In genomic region chr5:66607801-66608200, GRCm38 (mm10) we compare ENCODE assay signal across 25 mouse cellular contexts. TPM values are rescaled to one million over a fixed set of nuclear protein-coding genes. Genes with fewer than 3 reads are reported as not detected.
DNase-seq lines count a peak whose midpoint lies in the region; ATAC-seq and TF ChIP-seq lines count a peak whose summit lies in the region.
"Had no signal": no experiment of that assay in that cellular context is flagged by ENCODE, and none has a peak within 500 bp of the region (broad histone marks: within the 10 kb centered on the region; RNA-seq: fewer than 3 reads in every experiment).

No protein-coding gene starts in this region.

- no peak overlapping the region for H3K4me3 ChIP-seq in forebrain, embryonic 11.5 days (ENCODE audit: low read depth, low read length)
- no peak overlapping the region for H3K4me3 ChIP-seq in forebrain, embryonic 14.5 days (ENCODE audit: low read depth, low read length)
- no peak overlapping the region for H3K4me3 ChIP-seq in heart, postnatal 0 days (ENCODE audit: low read depth, low read length)
- no peak overlapping the region for H3K4me3 ChIP-seq in midbrain, embryonic 10.5 days
- no peak overlapping the region for H3K4me3 ChIP-seq in midbrain, embryonic 15.5 days
- H3K4me3 ChIP-seq: forebrain, embryonic 13.5 days; heart, embryonic 13.5 days; limb, embryonic 15.5 days; liver, embryonic 15.5 days; neural tube, embryonic 15.5 days; stomach, embryonic 15.5 days had no signal

- peak; percentile 32 for DNase-seq in forebrain, embryonic 11.5 days (ENCODE audit: low spot score)
- DNase-seq in forebrain, embryonic 14.5 days (ENCODE audit: low spot score): no peak
- no peak for DNase-seq in heart, postnatal 0 days (ENCODE audit: low spot score)
- DNase-seq in heart, adult 8-10 months (ENCODE audit: low spot score): no peak
- DNase-seq in midbrain, embryonic 10.5 days (ENCODE audit: low spot score): no peak
- no peak for DNase-seq in urinary bladder, adult 18-20 months (ENCODE audit: low spot score in 2 of 2)
- DNase-seq: adrenal gland, adult 8-10 months; cerebellum, adult 18-20 months; cerebellum, postnatal 36 days; embryo, embryonic 11 days; gastrocnemius, postnatal 25 days; kidney, adult 11 months; layer of hippocampus, adult 9-11 months; right cerebral cortex, adult 18-20 months; thymus, postnatal 25 days had no signal

- 90% methylated on average over 10 of the region's 10 CpGs for WGBS in forebrain, embryonic 11.5 days
- 95% methylated on average over 10 of the region's 10 CpGs for WGBS in forebrain, embryonic 14.5 days
- 80% methylated on average over 10 of the region's 10 CpGs for WGBS in heart, postnatal 0 days
- WGBS in midbrain, embryonic 10.5 days: 96% methylated on average over 10 of the region's 10 CpGs
- 93% methylated on average over 10 of the region's 10 CpGs for WGBS in midbrain, embryonic 15.5 days

- no peaks in the 10 kb centered on the region for H3K36me3 ChIP-seq in forebrain, embryonic 11.5 days (ENCODE audit: control insufficient read depth, insufficient read depth, low read length)
- no peaks in the 10 kb centered on the region for H3K36me3 ChIP-seq in forebrain, embryonic 14.5 days (ENCODE audit: control insufficient read depth, insufficient read depth, low read length)
- no peaks in the 10 kb centered on the region for H3K36me3 ChIP-seq in heart, postnatal 0 days (replicated peaks; ENCODE audit: control insufficient read depth, insufficient read depth, low read length)
- H3K36me3 ChIP-seq in midbrain, embryonic 10.5 days: no peaks in the 10 kb centered on the region
- H3K36me3 ChIP-seq in midbrain, embryonic 15.5 days (replicated peaks): no peaks in the 10 kb centered on the region
- H3K36me3 ChIP-seq: heart, embryonic 13.5 days; limb, embryonic 15.5 days; liver, embryonic 15.5 days; neural tube, embryonic 15.5 days; stomach, embryonic 15.5 days had no signal

- no peak overlapping the region for H3K4me2 ChIP-seq in forebrain, embryonic 11.5 days (ENCODE audit: low read depth, low read length, severe bottlenecking)
- no peak overlapping the region for H3K4me2 ChIP-seq in forebrain, embryonic 14.5 days (ENCODE audit: low read length)
- no peak overlapping the region for H3K4me2 ChIP-seq in heart, postnatal 0 days (ENCODE audit: low read depth, low read length)
- H3K4me2 ChIP-seq in midbrain, embryonic 15.5 days: no peak overlapping the region
- H3K4me2 ChIP-seq: forebrain, embryonic 13.5 days; heart, embryonic 13.5 days; limb, embryonic 15.5 days; liver, embryonic 15.5 days; midbrain, embryonic 11.5 days; neural tube, embryonic 15.5 days; stomach, embryonic 15.5 days had no signal

- H3K27me3 ChIP-seq in forebrain, embryonic 11.5 days (ENCODE audit: control insufficient read depth, insufficient read depth, low read length): no peaks in the 10 kb centered on the region
- H3K27me3 ChIP-seq in forebrain, embryonic 14.5 days (replicated peaks; ENCODE audit: control insufficient read depth, insufficient read depth, low read length): no peaks in the 10 kb centered on the region
- H3K27me3 ChIP-seq in heart, postnatal 0 days (ENCODE audit: control insufficient read depth, insufficient read depth, low read length): no peaks in the 10 kb centered on the region
- no peaks in the 10 kb centered on the region for H3K27me3 ChIP-seq in midbrain, embryonic 10.5 days (ENCODE audit: low read depth, poor library complexity, severe bottlenecking)
- no peaks in the 10 kb centered on the region for H3K27me3 ChIP-seq in midbrain, embryonic 15.5 days (replicated peaks)
- H3K27me3 ChIP-seq: forebrain, embryonic 13.5 days; heart, embryonic 13.5 days; limb, embryonic 15.5 days; liver, embryonic 15.5 days; neural tube, embryonic 15.5 days; stomach, embryonic 15.5 days had no signal

- no peaks in the 10 kb centered on the region for H3K9me3 ChIP-seq in forebrain, embryonic 11.5 days (ENCODE audit: control insufficient read depth, low read length)
- H3K9me3 ChIP-seq in forebrain, embryonic 14.5 days (replicated peaks; ENCODE audit: control insufficient read depth, low read length): no peaks in the 10 kb centered on the region
- H3K9me3 ChIP-seq in heart, postnatal 0 days (replicated peaks; ENCODE audit: control insufficient read depth, low read length): no peaks in the 10 kb centered on the region
- no peaks in the 10 kb centered on the region for H3K9me3 ChIP-seq in midbrain, embryonic 10.5 days (replicated peaks)
- H3K9me3 ChIP-seq in midbrain, embryonic 15.5 days: no peaks in the 10 kb centered on the region
- H3K9me3 ChIP-seq: forebrain, embryonic 13.5 days; heart, embryonic 13.5 days; limb, embryonic 15.5 days; liver, embryonic 15.5 days; neural tube, embryonic 15.5 days; stomach, embryonic 15.5 days had no signal

- H3K4me1 ChIP-seq in forebrain, embryonic 11.5 days (replicated peaks; ENCODE audit: control insufficient read depth, insufficient read depth, low read length): no peaks in the 10 kb centered on the region
- H3K4me1 ChIP-seq in forebrain, embryonic 14.5 days (ENCODE audit: control insufficient read depth, insufficient read depth, low read length): 0 out of 2 replicates have a peak, but pooled peaks cover 2% of the 10 kb centered on the region
- H3K4me1 ChIP-seq in heart, postnatal 0 days (ENCODE audit: control insufficient read depth, insufficient read depth): peaks cover 51% of the 10 kb centered on the region
- H3K4me1 ChIP-seq in midbrain, embryonic 10.5 days: peaks cover 14% of the 10 kb centered on the region
- peaks cover 12% of the 10 kb centered on the region; the same call in 1 of the 2 replicates for H3K4me1 ChIP-seq in midbrain, embryonic 15.5 days

- H3K27ac ChIP-seq in forebrain, embryonic 11.5 days (ENCODE audit: low read depth, low read length): no peak overlapping the region
- H3K27ac ChIP-seq in forebrain, embryonic 14.5 days (ENCODE audit: low read depth, low read length): no peak overlapping the region
- H3K27ac ChIP-seq in heart, postnatal 0 days (ENCODE audit: low read depth): 0 out of 2 replicates have a peak overlapping the region, but pooled peaks have one; percentile 36
- 0 out of 2 replicates have a peak overlapping the region, but pooled peaks have one; percentile 0 for H3K27ac ChIP-seq in midbrain, embryonic 10.5 days (replicated peaks)
- H3K27ac ChIP-seq in midbrain, embryonic 15.5 days: no peak overlapping the region
- H3K27ac ChIP-seq: forebrain, embryonic 13.5 days; hindbrain, postnatal 0 days; limb, embryonic 15.5 days; liver, embryonic 15.5 days; neural tube, embryonic 15.5 days; stomach, embryonic 15.5 days had no signal

- ATAC-seq in forebrain, embryonic 11.5 days (replicated peaks; ENCODE audit: low FRiP score): no peak
- ATAC-seq in forebrain, embryonic 14.5 days: no peak
- no peak for ATAC-seq in heart, postnatal 0 days (ENCODE audit: insufficient read depth, low read depth)
- no peak for ATAC-seq in midbrain, embryonic 15.5 days (replicated peaks)
- ATAC-seq: activated CD4-positive, CD25-positive, alpha-beta regulatory T cell, adult 4 months; forebrain, embryonic 13.5 days; hindbrain, postnatal 0 days had no signal

- H3K9ac ChIP-seq in forebrain, embryonic 11.5 days (ENCODE audit: low read length): no peak overlapping the region
- no peak overlapping the region for H3K9ac ChIP-seq in forebrain, embryonic 14.5 days (ENCODE audit: low read length)
- H3K9ac ChIP-seq in heart, postnatal 0 days (replicated peaks; ENCODE audit: low read depth, low read length): no peak overlapping the region
- H3K9ac ChIP-seq in midbrain, embryonic 15.5 days: no peak overlapping the region
- H3K9ac ChIP-seq: forebrain, embryonic 13.5 days; heart, embryonic 13.5 days; limb, embryonic 15.5 days; liver, embryonic 15.5 days; neural tube, embryonic 15.5 days; stomach, embryonic 15.5 days had no signal

- no peak for TF ChIP-seq EP300 in heart, postnatal 0 days (IDR thresholded peaks at IDR 0.05; ENCODE audit: low read depth)

- no peak for TF ChIP-seq CTCF in heart, postnatal 0 days (IDR thresholded peaks at IDR 0.05; ENCODE audit: low read depth)

RNA-seq across cellular contexts. Expression of gene Apbb2, which starts 10.8 kb away (rescaled TPM):
- 35.1 and 35.3 TPM in 2 replicates for polyA plus RNA-seq in forebrain, embryonic 11.5 days (2014; fragmentation: Nextera tagmentation; extraction: Ambion mirVana)
- polyA plus RNA-seq in forebrain, embryonic 14.5 days (2014; fragmentation: Nextera tagmentation; extraction: Ambion mirVana): 60.6 and 75.0 TPM in 2 replicates
- total RNA-seq in heart, postnatal 0 days (2014; rRNA removed; ENCODE audit: low replicate concordance): 31.1 and 41.0 TPM in 2 replicates
- polyA plus RNA-seq in heart, postnatal 0 days (2015; fragmentation: Nextera tagmentation; extraction: Ambion mirVana): 31.8 and 31.9 TPM in 2 replicates
- total RNA-seq in heart, adult 8-10 months (2022): 10 to 100 TPM; 36.6 to 56.3 (median 46.4) TPM
- 28.2 and 37.8 TPM in 2 replicates for polyA plus RNA-seq in midbrain, embryonic 10.5 days (2016; fragmentation: Nextera tagmentation; extraction: Ambion mirVana)
- 110 and 115 TPM in 2 replicates for polyA plus RNA-seq in midbrain, embryonic 15.5 days (2015; fragmentation: Nextera tagmentation; extraction: Ambion mirVana)

Comparison
In these comparisons a context has a peak if more than half of its experiments do, and no peak if none do; other contexts are left out.
1. H3K27ac ChIP-seq: peak in heart, postnatal 0 days (single experiment) and midbrain, embryonic 10.5 days (single experiment); none in forebrain, embryonic 11.5 days (single experiment), forebrain, embryonic 14.5 days (single experiment) and midbrain, embryonic 15.5 days (single experiment).